Mouse (Mus musculus): ENCODE measurements at regions not wholly inside any gene's neighbourhood (a gene's known extent, or its start where the extent isn't known, plus 50 kb on each side); places are given as distances from the start of the nearest gene placed in this dataset.
"Not testable (repeated sequence)": the region's sequence is repeated elsewhere in the genome, so short reads cannot be mapped to it uniquely, and the experiment has no call there.

GRCm38 (mm10) chr16:93341791-93342190 lies 262.1 kb downstream of the Setd4 start:
- no peak for DNase-seq (ENCODE audit: low spot score)

GRCm38 (mm10) chr16:93338806-93339205 lies 265.1 kb downstream of the Setd4 start:
- DNase-seq (ENCODE audit: low spot score) = no peak

GRCm38 (mm10) chr16:93335322-93336111 lies 268.3 kb downstream of the Setd4 start:
- no peak for DNase-seq (ENCODE audit: low spot score)

- DNase-seq (ENCODE audit: low spot score) = no peak
Observed at GRCm38 (mm10) chr16:93333654-93334053, 270.2 kb downstream of the Setd4 start.

- no peak for DNase-seq (ENCODE audit: low spot score)
Observed at GRCm38 (mm10) chr16:93328680-93329395, 275.0 kb downstream of the Setd4 start.

GRCm38 (mm10) chr16:93324911-93325310 lies 279.0 kb downstream of the Setd4 start:
- no peak for DNase-seq (ENCODE audit: low spot score)

- no peak for DNase-seq (ENCODE audit: low spot score)
Observed at GRCm38 (mm10) chr16:93323172-93323571, 280.7 kb downstream of the Setd4 start.

GRCm38 (mm10) chr16:93319581-93319980 lies 284.3 kb downstream of the Setd4 start:
- no peak for DNase-seq (ENCODE audit: low spot score)

GRCm38 (mm10) chr16:93311644-93312043 lies 292.2 kb downstream of the Setd4 start:
- no peak for DNase-seq (ENCODE audit: low spot score)

DNA sequence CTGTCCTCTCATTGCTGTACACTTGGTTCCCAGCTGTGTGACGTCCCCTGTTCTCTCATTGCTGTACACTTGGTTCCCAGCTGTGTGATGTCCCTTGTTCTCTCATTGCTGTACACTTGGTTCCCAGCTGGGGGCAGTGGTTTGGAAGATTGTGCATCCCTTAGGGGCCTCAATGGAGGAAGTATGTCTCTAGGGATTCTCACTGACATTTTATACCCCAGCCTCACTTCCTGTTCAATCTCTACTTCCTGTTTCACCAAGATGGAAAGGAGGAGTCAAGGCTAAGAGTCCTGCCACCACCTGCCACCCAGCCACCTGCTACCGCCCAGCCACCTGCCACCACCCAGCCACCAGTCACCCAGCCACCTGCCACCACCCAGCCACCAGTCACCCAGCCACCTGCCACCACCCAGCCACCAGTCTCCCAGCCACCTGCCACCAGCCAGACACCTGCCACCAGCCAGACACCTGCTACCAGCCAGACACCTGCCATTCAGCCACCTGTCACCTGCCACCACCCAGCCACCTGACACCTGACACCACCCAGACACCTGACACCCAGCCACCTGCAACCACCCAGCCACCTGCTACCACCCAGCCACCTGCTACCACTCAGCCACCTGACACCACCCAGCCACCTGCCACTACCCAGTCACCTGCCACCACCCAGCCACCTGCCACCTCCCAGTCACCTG lies 295.1 kb downstream of the Setd4 start:
- DNase-seq (ENCODE audit: low spot score) = no peak

GRCm38 (mm10) chr16:93306951-93307350 lies 296.9 kb downstream of the Setd4 start:
- DNase-seq (ENCODE audit: low spot score) = no peak

DNA sequence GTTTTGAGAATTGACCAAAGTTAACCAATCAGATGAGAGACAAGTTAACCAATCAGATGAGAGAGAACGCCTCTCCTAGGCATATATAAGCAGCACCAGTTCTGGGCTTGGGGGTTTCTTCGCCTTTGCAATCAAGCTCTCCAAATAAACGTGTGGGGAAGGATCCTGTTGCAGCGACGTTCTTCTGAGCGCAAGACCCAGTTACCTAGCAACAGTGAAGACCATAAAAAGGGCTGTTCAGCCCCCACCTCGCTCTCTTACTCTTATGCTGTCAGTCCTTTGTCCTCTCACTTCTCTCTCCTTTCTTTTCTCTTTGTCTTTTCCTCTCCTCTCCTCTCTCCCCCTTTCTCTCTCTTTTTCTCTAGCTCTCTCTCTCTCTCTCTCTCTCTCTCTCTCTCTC lies 297.7 kb downstream of the Setd4 start:
- not testable (repeated sequence) for DNase-seq (ENCODE audit: low spot score)

- DNase-seq (ENCODE audit: low spot score) = no peak
Observed at GRCm38 (mm10) chr16:93294430-93294829, 309.4 kb downstream of the Setd4 start.

DNA sequence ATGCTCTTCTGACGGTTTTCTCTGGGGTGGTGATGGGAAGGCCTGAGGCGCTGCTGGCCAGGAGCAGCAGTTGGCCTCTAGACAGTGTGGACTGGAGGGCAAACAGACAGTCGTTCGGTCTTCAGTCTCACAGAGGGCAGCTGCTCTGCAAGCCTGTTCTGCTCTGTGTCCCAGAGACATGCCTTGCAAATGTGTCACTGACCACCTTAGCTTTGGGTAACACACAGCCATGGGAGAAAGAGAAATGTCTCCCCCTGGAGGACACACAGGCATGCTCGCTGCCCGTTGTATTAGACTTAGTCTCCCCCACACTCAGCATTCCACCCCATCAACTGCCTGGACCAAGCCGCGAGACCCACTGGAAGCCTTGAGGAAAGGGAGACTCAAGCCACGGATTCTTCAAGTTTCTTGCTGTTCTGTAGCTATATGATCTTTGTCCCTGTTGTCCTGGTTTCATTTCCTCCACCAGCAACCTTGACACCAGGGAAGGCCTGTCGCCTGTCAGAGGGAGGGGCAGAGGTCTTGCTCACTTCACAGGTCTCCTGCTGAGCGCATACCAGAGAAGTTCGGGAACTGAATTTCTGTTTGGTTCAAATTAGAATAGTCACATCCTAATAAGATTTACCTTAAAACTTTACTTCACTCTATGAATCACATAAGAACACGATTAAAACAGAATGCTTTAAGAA lies 310.8 kb downstream of the Setd4 start:
- DNase-seq (ENCODE audit: low spot score) = peak; percentile 44

GRCm38 (mm10) chr16:93292181-93292834 lies 311.6 kb downstream of the Setd4 start:
- DNase-seq (ENCODE audit: low spot score) = no peak

GRCm38 (mm10) chr16:93288036-93288435 lies 315.8 kb downstream of the Setd4 start:
- DNase-seq (ENCODE audit: low spot score) = no peak

DNA sequence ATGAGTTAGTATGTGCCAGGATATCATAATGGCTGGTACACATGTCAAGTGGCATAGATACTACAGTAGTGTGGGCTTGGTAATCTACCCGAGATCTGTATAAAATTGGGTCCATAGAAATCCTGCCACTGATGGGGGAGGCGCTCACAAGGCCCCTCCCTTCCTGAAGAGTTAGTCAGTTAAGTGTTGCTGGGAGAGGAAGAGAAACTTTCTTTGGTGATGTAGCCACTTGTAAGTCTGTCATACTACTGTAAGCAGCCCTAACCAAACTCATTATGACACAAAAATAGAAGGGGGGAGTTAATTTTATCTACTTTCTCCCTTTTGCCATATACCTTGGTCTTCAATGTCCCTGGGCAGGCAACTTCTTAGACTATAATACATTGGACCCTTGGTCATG lies 316.3 kb downstream of the Setd4 start:
- no peak for DNase-seq (ENCODE audit: low spot score)

- DNase-seq (ENCODE audit: low spot score) = no peak
Observed at GRCm38 (mm10) chr16:93286816-93287215, 317.0 kb downstream of the Setd4 start.

GRCm38 (mm10) chr16:93285191-93285590 lies 318.7 kb downstream of the Setd4 start:
- no peak for DNase-seq (ENCODE audit: low spot score)

- no peak for DNase-seq (ENCODE audit: low spot score)
Observed at GRCm38 (mm10) chr16:93281715-93282114, 322.1 kb downstream of the Setd4 start.

- no peak for DNase-seq (ENCODE audit: low spot score)
Observed at GRCm38 (mm10) chr16:93272636-93273035, 331.2 kb downstream of the Setd4 start.
